Mouse (Mus musculus) small intestine, adult 2 months (tissue): ENCODE measurements around the gene Rab11fip3.

Source experiments
- CTCF ChIP-seq: fragments of 200-500 bp; IDR thresholded peaks from 2 replicates; pipeline ENCODE4 v1.5.1; 2012; ENCODE audit warnings: low read depth, mild to moderate bottlenecking, control low read depth, inconsistent platforms, low read length, moderate library complexity, mixed read lengths; ENCODE audit not compliant: insufficient replicate concordance, insufficient read length; ENCODE audit errors: extremely low read depth
- POLR2A ChIP-seq: fragments of 200-500 bp; IDR thresholded peaks from 2 replicates; pipeline ENCODE4 v1.6.1; 2012; ENCODE audit warnings: low read depth, mild to moderate bottlenecking, control low read depth, inconsistent platforms, low read length, moderate library complexity

- TF ChIP-seq POLR2A (no peak), CTCF (peak; percentile 80; the same call in 1 of the 2 replicates)
These were observed 28.1 kb downstream of the Rab11fip3 start for GRCm38 (mm10) chr17:26041111-26041802.
